Mouse (Mus musculus): ENCODE results near the gene Zcchc8. TPM values are rescaled to one million over a fixed set of nuclear protein-coding genes. Genes with fewer than 3 reads are reported as not detected.

Gene Zcchc8
- total RNA-seq, 2 experiments from 2014 or later, result 10.8 to 16.1 TPM

- no peak for ATAC-seq (replicated peaks; ENCODE audit: low FRiP score, poor library complexity, severe bottlenecking)
Observed at GRCm38 (mm10) chr5:123650825-123651224, 70.1 kb downstream of the Zcchc8 start.

Other genes with a start within 250 kb of the Zcchc8 start
- not detected in 2 replicates for gene Lrrc43, start 231.8 kb downstream of the Zcchc8 start, total RNA-seq (2015; ENCODE audit: low replicate concordance)
- not detected in 2 replicates for gene Lrrc43, start 231.8 kb downstream of the Zcchc8 start, total RNA-seq (2017; ENCODE audit: low replicate concordance)
- gene Il31, start 231.6 kb downstream of the Zcchc8 start, total RNA-seq (2015; ENCODE audit: low replicate concordance), result not detected in 2 replicates
- not detected in 2 replicates for gene Il31, start 231.6 kb downstream of the Zcchc8 start, total RNA-seq (2017; ENCODE audit: low replicate concordance)
- gene B3gnt4, start 210.6 kb downstream of the Zcchc8 start, total RNA-seq (2015; ENCODE audit: low replicate concordance), result not detected in 2 replicates
- gene B3gnt4, start 210.6 kb downstream of the Zcchc8 start, total RNA-seq (2017; ENCODE audit: low replicate concordance), result not detected in 2 replicates
- gene Diablo, start 196.9 kb downstream of the Zcchc8 start, total RNA-seq (2015; ENCODE audit: low replicate concordance), result 4.2 and 4.4 TPM in 2 replicates
- gene Diablo, start 196.9 kb downstream of the Zcchc8 start, total RNA-seq (2017; ENCODE audit: low replicate concordance), result 10.0 and 18.3 TPM in 2 replicates
- not detected in 2 replicates for gene Gm49027, start 195.6 kb downstream of the Zcchc8 start, total RNA-seq (2015; ENCODE audit: low replicate concordance)
- gene Gm49027, start 195.6 kb downstream of the Zcchc8 start, total RNA-seq (2017; ENCODE audit: low replicate concordance), result not detected in 2 replicates
- gene Vps33a, start 148.1 kb downstream of the Zcchc8 start, total RNA-seq (2015; ENCODE audit: low replicate concordance), result 7.7 and 11.5 TPM in 2 replicates
- gene Vps33a, start 148.1 kb downstream of the Zcchc8 start, total RNA-seq (2017; ENCODE audit: low replicate concordance), result 6.3 and 9.5 TPM in 2 replicates
- gene Clip1, start 36.5 kb downstream of the Zcchc8 start, total RNA-seq (2015; ENCODE audit: low replicate concordance), result 16.1 and 34.6 TPM in 2 replicates
- gene Clip1, start 36.5 kb downstream of the Zcchc8 start, total RNA-seq (2017; ENCODE audit: low replicate concordance), result 13.6 and 36.7 TPM in 2 replicates
- 85.5 and 93.4 TPM in 2 replicates for gene Rsrc2, start 28.3 kb upstream of the Zcchc8 start, total RNA-seq (2015; ENCODE audit: low replicate concordance)
- gene Rsrc2, start 28.3 kb upstream of the Zcchc8 start, total RNA-seq (2017; ENCODE audit: low replicate concordance), result 185 and 223 TPM in 2 replicates
- 25.0 and 37.6 TPM in 2 replicates for gene Kntc1, start 28.6 kb upstream of the Zcchc8 start, total RNA-seq (2015; ENCODE audit: low replicate concordance)
- 24.5 and 59.5 TPM in 2 replicates for gene Kntc1, start 28.6 kb upstream of the Zcchc8 start, total RNA-seq (2017; ENCODE audit: low replicate concordance)
- gene Hcar2, start 144.4 kb upstream of the Zcchc8 start, total RNA-seq (2015; ENCODE audit: low replicate concordance), result 1.5 and 2.9 TPM in 2 replicates
- gene Hcar2, start 144.4 kb upstream of the Zcchc8 start, total RNA-seq (2017; ENCODE audit: low replicate concordance), result 3.3 TPM in 1 of 2 replicates, not detected in the other
- not detected in 2 replicates for gene Hcar1, start 158.9 kb upstream of the Zcchc8 start, total RNA-seq (2015; ENCODE audit: low replicate concordance)
- gene Hcar1, start 158.9 kb upstream of the Zcchc8 start, total RNA-seq (2017; ENCODE audit: low replicate concordance), result not detected in 2 replicates
- gene Denr, start 186.1 kb upstream of the Zcchc8 start, total RNA-seq (2015; ENCODE audit: low replicate concordance), result 7.1 and 10.0 TPM in 2 replicates
- 11.2 and 13.9 TPM in 2 replicates for gene Denr, start 186.1 kb upstream of the Zcchc8 start, total RNA-seq (2017; ENCODE audit: low replicate concordance)
- not detected in 2 replicates for gene Gm43518, start 206.3 kb upstream of the Zcchc8 start, total RNA-seq (2015; ENCODE audit: low replicate concordance)
- gene Gm43518, start 206.3 kb upstream of the Zcchc8 start, total RNA-seq (2017; ENCODE audit: low replicate concordance), result not detected in 2 replicates
- 0.19 TPM in 1 of 2 replicates, not detected in the other for gene Ccdc62, start 209.6 kb upstream of the Zcchc8 start, total RNA-seq (2015; ENCODE audit: low replicate concordance)
- 0.60 and 4.5 TPM in 2 replicates for gene Ccdc62, start 209.6 kb upstream of the Zcchc8 start, total RNA-seq (2017; ENCODE audit: low replicate concordance)

Data from erythroblast, adult 5-6 weeks (primary cell).